Mouse (Mus musculus): ENCODE data around the gene Fgfr2.

Fgfr2 gene

GRCm38 (mm10) chr7:130959868-130960267 lies 2163.3 kb downstream of the Fgfr2 start:
- DNase-seq (ENCODE audit: low spot score in 2 of 2), result no peak

GRCm38 (mm10) chr7:130958551-130958950 lies 2164.6 kb downstream of the Fgfr2 start:
- no peak for DNase-seq (ENCODE audit: low spot score in 2 of 2)

- DNase-seq (ENCODE audit: low spot score in 2 of 2), result no peak
Observed at GRCm38 (mm10) chr7:130954177-130954601, 2169.0 kb downstream of the Fgfr2 start.

- DNase-seq (ENCODE audit: low spot score in 2 of 2), result no peak
Observed at GRCm38 (mm10) chr7:130953376-130953775, 2169.8 kb downstream of the Fgfr2 start.

GRCm38 (mm10) chr7:130951004-130951403 lies 2172.1 kb downstream of the Fgfr2 start:
- DNase-seq (ENCODE audit: low spot score in 2 of 2), result no peak

- DNase-seq (ENCODE audit: low spot score in 2 of 2), result no peak
Observed at GRCm38 (mm10) chr7:130950482-130950881, 2172.7 kb downstream of the Fgfr2 start.

- DNase-seq (ENCODE audit: low spot score in 2 of 2), result no peak
Observed at GRCm38 (mm10) chr7:130949331-130949751, 2173.8 kb downstream of the Fgfr2 start.

- DNase-seq (ENCODE audit: low spot score in 2 of 2), result no peak
Observed at GRCm38 (mm10) chr7:130948563-130949208, 2174.5 kb downstream of the Fgfr2 start.

- DNase-seq (ENCODE audit: low spot score in 2 of 2), result no peak
Observed at GRCm38 (mm10) chr7:130946303-130946702, 2176.8 kb downstream of the Fgfr2 start.

GRCm38 (mm10) chr7:130945730-130946129 lies 2177.4 kb downstream of the Fgfr2 start:
- no peak for DNase-seq (ENCODE audit: low spot score in 2 of 2)

GRCm38 (mm10) chr7:130944766-130945475 lies 2178.2 kb downstream of the Fgfr2 start:
- no peak for DNase-seq (ENCODE audit: low spot score in 2 of 2)

- no peak for DNase-seq (ENCODE audit: low spot score in 2 of 2)
Observed at GRCm38 (mm10) chr7:130943280-130943895, 2179.8 kb downstream of the Fgfr2 start.

- DNase-seq (ENCODE audit: low spot score in 2 of 2), result no peak
Observed at GRCm38 (mm10) chr7:130940733-130941132, 2182.4 kb downstream of the Fgfr2 start.

GRCm38 (mm10) chr7:130938896-130939295 lies 2184.3 kb downstream of the Fgfr2 start:
- DNase-seq (ENCODE audit: low spot score in 2 of 2), result no peak

GRCm38 (mm10) chr7:130938005-130938404 lies 2185.1 kb downstream of the Fgfr2 start:
- DNase-seq (ENCODE audit: low spot score in 2 of 2), result no peak

GRCm38 (mm10) chr7:130937266-130937841 lies 2185.8 kb downstream of the Fgfr2 start:
- DNase-seq (ENCODE audit: low spot score in 2 of 2), result no peak

GRCm38 (mm10) chr7:130936472-130936951 lies 2186.6 kb downstream of the Fgfr2 start:
- no peak for DNase-seq (ENCODE audit: low spot score in 2 of 2)

- no peak for DNase-seq (ENCODE audit: low spot score in 2 of 2)
Observed at GRCm38 (mm10) chr7:130935793-130936471, 2187.2 kb downstream of the Fgfr2 start, which contains the start of gene Htra1. Htra1 (plus strand) TSS chr7:130936111.

GRCm38 (mm10) chr7:130935421-130935792 lies 2187.7 kb downstream of the Fgfr2 start:
- DNase-seq (ENCODE audit: low spot score in 2 of 2), result no peak

GRCm38 (mm10) chr7:130934654-130935053 lies 2188.5 kb downstream of the Fgfr2 start:
- DNase-seq (ENCODE audit: low spot score in 2 of 2), result no peak

- no peak for DNase-seq (ENCODE audit: low spot score in 2 of 2)
Observed at GRCm38 (mm10) chr7:130932921-130933320, 2190.2 kb downstream of the Fgfr2 start.

GRCm38 (mm10) chr7:130930401-130930800 lies 2192.7 kb downstream of the Fgfr2 start:
- no peak for DNase-seq (ENCODE audit: low spot score in 2 of 2)
